Mouse (Mus musculus) lung, postnatal 0 days (tissue): ENCODE results near the gene Gm17604. TPM values are rescaled to one million over a fixed set of nuclear protein-coding genes. Genes with fewer than 3 reads are reported as not detected.

Source experiments
- ATAC-seq: fragments of 200-750 bp; cut with Nextera tagmentation; 2 replicates; pipeline ENCODE4 v1.8.0; 2017; ENCODE audit warnings: moderate library complexity
- DNase-seq: peaks from one replicate; pipeline ENCODE4 v3.0.0-alpha.2; 2016; ENCODE audit warnings: low spot score
- H3K27ac ChIP-seq: fragments of 300-500 bp; sonication (generic); 2 replicates; pipeline ENCODE4 v1.5.1; 2014; ENCODE audit warnings: antibody characterized with exemption, mild to moderate bottlenecking, low read length, mixed read lengths
- H3K27me3 ChIP-seq: fragments of 300-500 bp; sonication (generic); replicated peaks from 2 replicates; pipeline ENCODE4 v1.6.1; 2014; ENCODE audit warnings: low read length, mixed read lengths; ENCODE audit not compliant: insufficient read depth
- H3K36me3 ChIP-seq: fragments of 300-500 bp; sonication (generic); 2 replicates; pipeline ENCODE4 v1.6.1; 2014; ENCODE audit warnings: low read length, mixed read lengths; ENCODE audit not compliant: insufficient read depth
- H3K4me1 ChIP-seq: fragments of 300-500 bp; sonication (generic); 2 replicates; pipeline ENCODE4 v1.6.1; 2014; ENCODE audit warnings: antibody characterized with exemption, low read depth, low read length, mixed read lengths; ENCODE audit not compliant: insufficient read depth
- H3K4me2 ChIP-seq: fragments of 300-500 bp; sonication (generic); replicated peaks from 2 replicates; pipeline ENCODE4 v1.6.1; 2014; ENCODE audit warnings: low read depth, mild to moderate bottlenecking, low read length, moderate library complexity, mixed read lengths
- H3K4me3 ChIP-seq: fragments of 300-500 bp; sonication (generic); 2 replicates; pipeline ENCODE4 v1.5.1; 2014; ENCODE audit warnings: low read depth, low read length
- H3K9ac ChIP-seq: fragments of 300-500 bp; sonication (generic); replicated peaks from 2 replicates; pipeline ENCODE4 v1.6.1; 2014; ENCODE audit warnings: low read depth, mild to moderate bottlenecking
- H3K9me3 ChIP-seq: fragments of 300-500 bp; sonication (generic); 2 replicates; pipeline ENCODE4 v1.6.1; 2016; ENCODE audit warnings: low read length, mixed read lengths
- CTCF ChIP-seq: IDR thresholded peaks from 2 replicates; pipeline ENCODE4 v1.5.1; 2016; ENCODE audit warnings: antibody characterized with exemption, mild to moderate bottlenecking
- WGBS: fragments of 180-500 bp; shearing (Covaris S2); extraction: QIAGEN DNeasy Blood & Tissue Kit; methylation state at CpG from one replicate; pipeline ENCODE4 v1.1.7; 2014; 5-methylcytosine and 5-hydroxymethylcytosine counted together
- polyA plus RNA-seq: library from polyadenylated mRNA; unstranded; fragments of >200 nt; fragmentation: Nextera tagmentation; extraction: Ambion mirVana; gene quantifications from 2 replicates; pipeline ENCODE4 v1.2.1, GENCODE M21; 2015

Gene Gm17604
- polyA plus RNA-seq, 1 experiment from 2014 or later, result not detected

DNA sequence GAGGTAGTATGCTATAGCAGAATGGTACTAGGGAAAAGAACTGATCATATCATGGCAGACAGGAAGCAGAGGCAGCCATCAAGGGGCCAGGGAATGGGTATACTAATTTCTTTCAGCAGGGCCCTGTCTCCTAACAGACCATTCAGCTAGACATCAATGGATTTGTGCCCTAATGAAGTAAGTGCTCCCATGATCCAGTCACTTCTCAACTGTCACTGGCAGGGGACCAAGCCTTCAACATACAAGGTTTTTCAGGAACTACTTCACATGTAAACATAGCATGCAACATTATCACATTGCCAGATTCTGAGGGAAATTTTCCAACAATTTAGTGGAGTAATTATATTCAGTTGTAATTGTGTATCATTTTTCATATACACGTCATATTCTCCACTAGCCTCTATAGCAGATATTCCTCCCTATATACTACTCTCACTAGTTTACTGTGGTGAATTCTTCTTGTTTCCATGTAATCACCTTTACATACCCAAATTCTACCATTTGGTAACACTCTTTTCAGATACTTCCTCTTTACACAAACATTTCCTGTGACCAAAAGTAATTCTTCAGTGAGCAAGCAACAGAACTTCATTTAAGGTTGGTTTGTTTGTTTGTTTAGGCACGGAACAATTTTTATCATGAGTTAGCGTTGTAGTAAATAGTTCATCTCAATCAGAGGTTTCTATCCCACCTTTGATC is 38.7 kb downstream of the Gm17604 start:
- H3K4me2 ChIP-seq, result no peak overlapping the region
- H3K9ac ChIP-seq, result no peak overlapping the region
- H3K4me1 ChIP-seq, result no peaks in the 10 kb centered on the region
- no peaks in the 10 kb centered on the region for H3K9me3 ChIP-seq
- DNase-seq (peak; percentile 24), ATAC-seq (peak; percentile 21; the same call in 1 of the 2 replicates)
- 59% methylated on average over 3 of the region's 3 CpGs for WGBS
- TF ChIP-seq CTCF, result no peak
- H3K4me3 ChIP-seq, result no peak overlapping the region
- no peaks in the 10 kb centered on the region for H3K36me3 ChIP-seq
- H3K27me3 ChIP-seq, result no peaks in the 10 kb centered on the region
- no peak overlapping the region for H3K27ac ChIP-seq

Other genes with a start within 250 kb of the Gm17604 start
- 39.9 and 42.5 TPM in 2 replicates for gene Mospd2, start 24.5 kb downstream of the Gm17604 start, polyA plus RNA-seq
- 3.4 and 3.7 TPM in 2 replicates for gene Fancb, start 24.2 kb downstream of the Gm17604 start, polyA plus RNA-seq